Mouse (Mus musculus) CD4-positive naive resting alpha-beta T cell, adult 76 days (primary cell): ENCODE results near the gene Olfr393. TPM values are rescaled to one million over a fixed set of nuclear protein-coding genes. Genes with fewer than 3 reads are reported as not detected.

Experiments
- total RNA-seq: library from RNA; stranded (reverse); gene quantifications from one replicate; pipeline ENCODE4 v1.2.4, GENCODE M21; 2023

Olfr393 gene
- total RNA-seq = not detected

GRCm38 (mm10) chr11:73851354-73851753 is at the start of gene Olfr393:
Gene Olfr393, minus strand, starts transcription at chr11:73851454.

GRCm38 (mm10) chr11:73890671-73891070 is 39.4 kb upstream of the Olfr393 start, which contains the start of gene Olfr394:
Gene Olfr394, minus strand, starts transcription at chr11:73890771.

GRCm38 (mm10) chr11:73816949-73817348 is 34.3 kb downstream of the Olfr393 start, which contains the start of gene Olfr392:
Gene Olfr392, minus strand, starts transcription at chr11:73817049.

GRCm38 (mm10) chr11:73802952-73803351 is 48.3 kb downstream of the Olfr393 start, which contains the start of gene Olfr391-ps:
Gene Olfr391-ps, minus strand, starts transcription at chr11:73803052.

Other genes with a start within 250 kb of the Olfr393 start
- not detected for gene Zfp735, start 162.7 kb downstream of the Olfr393 start, total RNA-seq
- not detected for gene Olfr389, start 70.7 kb downstream of the Olfr393 start, total RNA-seq
- gene Olfr390, start 68.5 kb downstream of the Olfr393 start, total RNA-seq = not detected
- not detected for gene Olfr391-ps, start 48.4 kb downstream of the Olfr393 start, total RNA-seq
- not detected for gene Olfr392, start 34.4 kb downstream of the Olfr393 start, total RNA-seq
- not detected for gene Olfr394, start 39.3 kb upstream of the Olfr393 start, total RNA-seq
- gene Olfr395, start 57.8 kb upstream of the Olfr393 start, total RNA-seq = not detected
- gene Olfr23, start 85.2 kb upstream of the Olfr393 start, total RNA-seq = not detected
- not detected for gene Olfr397, start 109.4 kb upstream of the Olfr393 start, total RNA-seq
- not detected for gene Olfr398, start 139.0 kb upstream of the Olfr393 start, total RNA-seq
- gene Olfr139, start 205.1 kb upstream of the Olfr393 start, total RNA-seq = not detected
- not detected for gene Olfr399, start 205.2 kb upstream of the Olfr393 start, total RNA-seq
- gene Zfp616, start 218.5 kb upstream of the Olfr393 start, total RNA-seq = not detected